Mouse (Mus musculus) liver, embryonic 14.5 days (tissue): ENCODE measurements around the gene C2cd5.

Experiments used
- CTCF ChIP-seq: IDR thresholded peaks from 2 replicates; pipeline ENCODE4 v1.5.1; 2016; ENCODE audit warnings: antibody characterized with exemption, low read depth, control low read depth
- EP300 ChIP-seq: IDR thresholded peaks from 2 replicates; pipeline ENCODE4 v1.6.1; 2016; ENCODE audit warnings: antibody characterized with exemption, low read depth

DNA sequence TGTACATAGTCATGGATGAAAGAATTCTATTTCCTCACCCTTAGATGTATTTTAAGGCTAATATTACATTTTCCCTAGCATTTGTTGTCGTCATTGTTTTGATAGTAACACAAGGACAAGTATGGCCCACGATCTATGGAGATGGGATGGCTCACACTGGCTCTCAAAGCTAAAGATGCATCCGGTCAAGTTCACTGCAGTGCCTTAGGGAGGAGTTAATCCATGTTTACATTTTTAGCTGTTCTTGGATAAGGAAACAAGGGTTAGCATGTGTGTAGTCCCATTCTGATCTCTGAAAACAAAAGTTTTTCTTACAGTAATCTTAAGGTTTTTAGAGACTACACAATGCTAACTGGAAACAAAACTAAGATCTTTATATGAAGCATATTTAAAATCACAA, 32.3 kb downstream of the C2cd5 start:
- TF ChIP-seq CTCF (no peak), EP300 (no peak)
